Mouse (Mus musculus) liver, embryonic 14.5 days (tissue): ENCODE measurements around the gene Mms22l. TPM values are rescaled to one million over a fixed set of nuclear protein-coding genes. Genes with fewer than 3 reads are reported as not detected.

Experiments
- ATAC-seq: fragments of 200-750 bp; cut with Nextera tagmentation; 2 replicates; pipeline ENCODE4 v1.8.0; 2017; ENCODE audit warnings: moderate number of reproducible peaks, mild to moderate bottlenecking, moderate library complexity; ENCODE audit not compliant: insufficient read depth
- DNase-seq, 3 experiments: peaks; one replicate each; pipeline ENCODE4 v3.0.0-alpha.2; 2012 to 2013; ENCODE audit warnings: low read depth in 3 of 3, low spot score in 3 of 3
- H3K27ac ChIP-seq: fragments of 300-500 bp; sonication (generic); 2 replicates; pipeline ENCODE4 v1.5.1; 2014; ENCODE audit warnings: moderate library complexity, mild to moderate bottlenecking, control low read depth, inconsistent platforms
- H3K27me3 ChIP-seq: fragments of 300-500 bp; sonication (generic); 2 replicates; pipeline ENCODE4 v1.6.1; 2014; ENCODE audit warnings: mild to moderate bottlenecking, low read length, moderate library complexity; ENCODE audit not compliant: control insufficient read depth, insufficient read depth
- H3K36me3 ChIP-seq: fragments of 300-500 bp; sonication (generic); replicated peaks from 2 replicates; pipeline ENCODE4 v1.6.1; 2014; ENCODE audit warnings: low read depth; ENCODE audit not compliant: control insufficient read depth, insufficient read depth
- H3K4me1 ChIP-seq, 2 experiments: fragments of 200-500 bp in 1 of 2; fragments of 300-500 bp in 1 of 2; sonication (generic) in 1 of 2; replicated peaks; 2 replicates each; pipeline ENCODE4 v1.6.1; 2012 to 2014; ENCODE audit warnings: antibody characterized with exemption in 1 of 2, inconsistent platforms in 1 of 2, low read length in 1 of 2; ENCODE audit not compliant: control insufficient read depth in 2 of 2, insufficient read depth in 2 of 2
- H3K4me2 ChIP-seq: fragments of 300-500 bp; sonication (generic); 2 replicates; pipeline ENCODE4 v1.6.1; 2014; ENCODE audit warnings: low read depth, mild to moderate bottlenecking, control low read depth, moderate library complexity
- H3K4me3 ChIP-seq, 2 experiments: fragments of 200-500 bp in 1 of 2; fragments of 300-500 bp in 1 of 2; sonication (generic) in 1 of 2; 2 replicates each; pipeline ENCODE4 v1.5.1; 2012 to 2014; ENCODE audit warnings: low read depth in 2 of 2, low read length in 2 of 2, mild to moderate bottlenecking in 2 of 2, control low read depth in 1 of 2, inconsistent platforms in 1 of 2, moderate library complexity in 1 of 2; ENCODE audit not compliant: insufficient read depth in 1 of 2
- H3K9ac ChIP-seq: fragments of 300-500 bp; sonication (generic); replicated peaks from 2 replicates; pipeline ENCODE4 v1.6.1; 2014; ENCODE audit warnings: mild to moderate bottlenecking, control low read depth, moderate library complexity
- H3K9me3 ChIP-seq: fragments of 300-500 bp; sonication (generic); 2 replicates; pipeline ENCODE4 v1.6.1; 2016; ENCODE audit warnings: low read length, mixed read lengths; ENCODE audit not compliant: control insufficient read depth
- CTCF ChIP-seq: IDR thresholded peaks from 2 replicates; pipeline ENCODE4 v1.5.1; 2016; ENCODE audit warnings: antibody characterized with exemption, low read depth, control low read depth
- EP300 ChIP-seq: IDR thresholded peaks from 2 replicates; pipeline ENCODE4 v1.6.1; 2016; ENCODE audit warnings: antibody characterized with exemption, low read depth
- WGBS: fragments of 180-500 bp; shearing (Covaris S2); extraction: QIAGEN DNeasy Blood & Tissue Kit; methylation state at CpG from one replicate; pipeline ENCODE4 v1.1.7; 2014; ENCODE audit not compliant: insufficient replicate concordance; 5-methylcytosine and 5-hydroxymethylcytosine counted together
- polyA plus RNA-seq, 2 experiments: library from polyadenylated mRNA; depleted of rRNA in 1 of 2; stranded (reverse) in 1 of 2; unstranded in 1 of 2; fragments of >200 nt; fragmentation: Nextera tagmentation in 1 of 2; extraction: Ambion mirVana in 1 of 2; gene quantifications; 2 replicates each; pipeline versions ENCODE4 v1.2.1 to v1.2.3; 2012 to 2014

Gene Mms22l
- polyA plus RNA-seq, 2 experiments: 17.0 to 20.1 TPM

- Histone ChIP-seq H3K27ac (no peak overlapping the region), H3K9ac (no peak overlapping the region), H3K4me1 (0 out of 4 replicates have a peak, but pooled peaks cover 0 to 3% of the 10 kb centered on the region in 2 experiments), H3K36me3 (no peaks in the 10 kb centered on the region), H3K4me2 (no peak overlapping the region), H3K4me3 (no peak overlapping the region), H3K9me3 (no peaks in the 10 kb centered on the region), H3K27me3 (no peaks in the 10 kb centered on the region)
- DNase-seq (no peak), ATAC-seq (peak; percentile 61; the same call in 1 of the 2 replicates)
- 92% methylated on average over 2 of the region's 2 CpGs for WGBS
- TF ChIP-seq EP300 (no peak), CTCF (no peak)
Measured at GRCm38 (mm10) chr4:24609564-24609963, 113.3 kb downstream of the Mms22l start.

GRCm38 (mm10) chr4:24620005-24620404, 123.8 kb downstream of the Mms22l start:
- H3K27ac ChIP-seq: no peak overlapping the region
- no peaks in the 10 kb centered on the region for H3K27me3 ChIP-seq
- H3K4me3 ChIP-seq: no peak overlapping the region
- DNase-seq: no peak
- H3K4me2 ChIP-seq: no peak overlapping the region
- TF ChIP-seq CTCF (no peak), EP300 (no peak)
- H3K9ac ChIP-seq: no peak overlapping the region
- no peaks in the 10 kb centered on the region for H3K36me3 ChIP-seq
- WGBS: 58% methylated on average over 6 of the region's 6 CpGs
- H3K9me3 ChIP-seq: no peaks in the 10 kb centered on the region
- no peak for ATAC-seq
- no peaks in the 10 kb centered on the region for H3K4me1 ChIP-seq

- no peak overlapping the region for H3K27ac ChIP-seq
- TF ChIP-seq EP300 (no peak), CTCF (peak; percentile 30; the same call in 1 of the 2 replicates)
- H3K4me1 ChIP-seq: no peaks in the 10 kb centered on the region
- H3K4me3 ChIP-seq: no peak overlapping the region
- H3K4me2 ChIP-seq: no peak overlapping the region
- ATAC-seq: no peak
- H3K27me3 ChIP-seq: no peaks in the 10 kb centered on the region
- WGBS: 84% methylated on average over 5 of the region's 5 CpGs
- no peak for DNase-seq
- no peak overlapping the region for H3K9ac ChIP-seq
- no peaks in the 10 kb centered on the region for H3K9me3 ChIP-seq
- no peaks in the 10 kb centered on the region for H3K36me3 ChIP-seq
Measured at GRCm38 (mm10) chr4:24620440-24620839, 124.2 kb downstream of the Mms22l start.

GRCm38 (mm10) chr4:24621422-24622187, 125.4 kb downstream of the Mms22l start:
- WGBS: 62% methylated on average over 9 of the region's 9 CpGs

GRCm38 (mm10) chr4:24625951-24626584, 129.8 kb downstream of the Mms22l start:
- ATAC-seq: no peak

More at GRCm38 (mm10) chr4:24621422-24622187, 125.4 kb downstream of the Mms22l start:
- no peaks in the 10 kb centered on the region for H3K27me3 ChIP-seq
- no peak overlapping the region for H3K4me2 ChIP-seq
- H3K9me3 ChIP-seq: no peaks in the 10 kb centered on the region
- H3K36me3 ChIP-seq: no peaks in the 10 kb centered on the region
- no peak overlapping the region for H3K4me3 ChIP-seq
- H3K27ac ChIP-seq: no peak overlapping the region
- ATAC-seq: no peak
- TF ChIP-seq CTCF (no peak), EP300 (no peak)
- no peak overlapping the region for H3K9ac ChIP-seq
- H3K4me1 ChIP-seq: no peaks in the 10 kb centered on the region
- no peak for DNase-seq

More at GRCm38 (mm10) chr4:24625951-24626584, 129.8 kb downstream of the Mms22l start:
- DNase-seq: no peak
- no peaks in the 10 kb centered on the region for H3K9me3 ChIP-seq
- TF ChIP-seq EP300 (no peak), CTCF (no peak)
- H3K4me3 ChIP-seq: no peak overlapping the region
- no peaks in the 10 kb centered on the region for H3K27me3 ChIP-seq
- no peak overlapping the region for H3K9ac ChIP-seq
- no peaks in the 10 kb centered on the region for H3K4me1 ChIP-seq
- no peak overlapping the region for H3K4me2 ChIP-seq
- WGBS: 64% methylated on average over 13 of the region's 13 CpGs
- H3K27ac ChIP-seq: no peak overlapping the region
- no peaks in the 10 kb centered on the region for H3K36me3 ChIP-seq
